In the genomic region with DNA sequence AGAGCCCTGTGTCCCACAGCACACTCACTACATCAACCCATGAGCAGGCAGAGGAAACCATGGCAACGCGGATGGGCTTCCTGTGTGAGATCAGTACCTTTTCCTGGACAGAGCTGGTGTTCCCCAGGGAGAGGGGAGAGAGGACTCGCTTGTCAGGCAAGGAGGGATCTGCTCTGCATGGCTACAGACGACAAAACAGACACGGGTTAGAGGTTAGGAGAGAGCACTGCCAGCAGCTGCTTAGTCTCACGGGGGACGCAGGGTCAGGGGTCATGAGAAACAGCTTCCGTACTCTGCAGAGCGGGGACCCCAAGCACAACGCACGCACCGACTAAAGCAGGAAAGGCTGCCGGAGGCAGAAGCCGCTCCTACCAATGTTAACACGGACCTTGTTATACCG, we compare ENCODE assay signal across 7 mouse cellular contexts.
DNase-seq lines count a peak whose midpoint lies in the region; ATAC-seq and TF ChIP-seq lines count a peak whose summit lies in the region.

No protein-coding gene starts in this region.

- H3K4me1 ChIP-seq in forebrain, postnatal 0 days (ENCODE audit: insufficient read depth) = no peaks in the 10 kb centered on the region
- H3K4me1 ChIP-seq in hindbrain, embryonic 12.5 days = no peaks in the 10 kb centered on the region
- no peaks in the 10 kb centered on the region for H3K4me1 ChIP-seq in liver, postnatal 0 days (ENCODE audit: insufficient read depth)

- ATAC-seq in forebrain, postnatal 0 days = 0 out of 2 replicates have a peak, but pooled peaks have one; percentile 11
- peak; percentile 74 for ATAC-seq in hindbrain, embryonic 12.5 days (ENCODE audit: low FRiP score)
- ATAC-seq in liver, postnatal 0 days = peak; percentile 67

- peak; percentile 61 for DNase-seq in brain, adult 2 months (ENCODE audit: low read depth, low spot score)
- DNase-seq in forebrain, postnatal 0 days = no peak
- peak; percentile 46 for DNase-seq in liver, postnatal 0 days
- peak; percentile 57 for DNase-seq in skeletal muscle tissue, adult 2 months (ENCODE audit: low read depth, low spot score)
- DNase-seq in spleen, adult 12 weeks (ENCODE audit: low spot score) = no peak
- DNase-seq in cerebellum, adult 9-10 months = no peak

- 82% methylated on average over 16 of the region's 16 CpGs for WGBS in forebrain, postnatal 0 days
- 42% methylated on average over 16 of the region's 16 CpGs for WGBS in hindbrain, embryonic 12.5 days
- WGBS in liver, postnatal 0 days (ENCODE audit: insufficient replicate concordance) = 73% methylated on average over 16 of the region's 16 CpGs

- H3K27ac ChIP-seq in forebrain, postnatal 0 days (ENCODE audit: low read depth, low read length) = no peak overlapping the region
- H3K27ac ChIP-seq in hindbrain, embryonic 12.5 days = peak overlapping the region; percentile 62
- H3K27ac ChIP-seq in liver, postnatal 0 days (ENCODE audit: low read depth) = peak overlapping the region; percentile 64

- no peak for TF ChIP-seq EP300 in liver, postnatal 0 days (IDR thresholded peaks at IDR 0.05; ENCODE audit: low read depth)

- peaks cover 47% of the 10 kb centered on the region for H3K36me3 ChIP-seq in forebrain, postnatal 0 days (ENCODE audit: insufficient read depth)
- H3K36me3 ChIP-seq in hindbrain, embryonic 12.5 days = peaks cover 55% of the 10 kb centered on the region
- H3K36me3 ChIP-seq in liver, postnatal 0 days (replicated peaks; ENCODE audit: insufficient read depth, low read length) = peaks cover 30% of the 10 kb centered on the region

- no peak overlapping the region for H3K4me3 ChIP-seq in forebrain, postnatal 0 days (ENCODE audit: low read depth, low read length)
- H3K4me3 ChIP-seq in hindbrain, embryonic 12.5 days = no peak overlapping the region
- no peak overlapping the region for H3K4me3 ChIP-seq in liver, postnatal 0 days (ENCODE audit: low read depth, low read length)

- no peak for TF ChIP-seq CTCF in forebrain, postnatal 0 days (IDR thresholded peaks at IDR 0.05; ENCODE audit: low read depth)
- no peak for TF ChIP-seq CTCF in liver, postnatal 0 days (IDR thresholded peaks at IDR 0.05; ENCODE audit: low read depth)

- H3K9ac ChIP-seq in forebrain, postnatal 0 days = no peak overlapping the region
- no peak overlapping the region for H3K9ac ChIP-seq in hindbrain, embryonic 12.5 days
- no peak overlapping the region for H3K9ac ChIP-seq in liver, postnatal 0 days (replicated peaks)

- no peak overlapping the region for H3K4me2 ChIP-seq in forebrain, postnatal 0 days (ENCODE audit: low read depth)
- H3K4me2 ChIP-seq in hindbrain, embryonic 12.5 days (replicated peaks) = no peak overlapping the region
- H3K4me2 ChIP-seq in liver, postnatal 0 days (ENCODE audit: low read depth, low read length) = no peak overlapping the region

- H3K9me3 ChIP-seq in forebrain, postnatal 0 days (ENCODE audit: low read length) = no peaks in the 10 kb centered on the region
- H3K9me3 ChIP-seq in hindbrain, embryonic 12.5 days (replicated peaks) = no peaks in the 10 kb centered on the region
- H3K9me3 ChIP-seq in liver, postnatal 0 days (ENCODE audit: low read length) = no peaks in the 10 kb centered on the region

- H3K27me3 ChIP-seq in forebrain, postnatal 0 days (ENCODE audit: insufficient read depth, low read length) = no peaks in the 10 kb centered on the region
- H3K27me3 ChIP-seq in hindbrain, embryonic 12.5 days = no peaks in the 10 kb centered on the region
- H3K27me3 ChIP-seq in liver, postnatal 0 days (ENCODE audit: insufficient read depth, low read length) = no peaks in the 10 kb centered on the region

Comparison
In these comparisons a context has a peak if more than half of its experiments do, and no peak if none do; other contexts are left out.
1. DNase-seq: peak in brain, adult 2 months (single experiment), liver, postnatal 0 days (single experiment) and skeletal muscle tissue, adult 2 months (single experiment); none in forebrain, postnatal 0 days (single experiment), spleen, adult 12 weeks (single experiment) and cerebellum, adult 9-10 months (single experiment).
2. ATAC-seq: peak in every context shown above with its lines; median percentile 74 in hindbrain, embryonic 12.5 days; 67 in liver, postnatal 0 days; 11 in forebrain, postnatal 0 days.